Mouse (Mus musculus) G1E (cell line): ENCODE measurements around the gene Uqcr10. TPM values are rescaled to one million over a fixed set of nuclear protein-coding genes. Genes with fewer than 3 reads are reported as not detected.

Source experiments
- ATAC-seq: 2 replicates; pipeline ENCODE4 v1.8.0; 2016; ENCODE audit warnings: mild to moderate bottlenecking; ENCODE audit not compliant: insufficient number of reproducible peaks, poor library complexity, low FRiP score, severe bottlenecking; ENCODE audit errors: extremely low read depth
- DNase-seq: peaks from one replicate; pipeline ENCODE4 v3.0.0; 2012; ENCODE audit warnings: low spot score
- H3K27me3 ChIP-seq: 2 replicates; pipeline ENCODE4 v1.6.1; 2012; ENCODE audit warnings: mild to moderate bottlenecking, low read length, inconsistent platforms; ENCODE audit not compliant: insufficient read depth
- H3K36me3 ChIP-seq: replicated peaks from 2 replicates; pipeline ENCODE3; 2012; ENCODE audit warnings: mild to moderate bottlenecking, inconsistent platforms
- H3K4me1 ChIP-seq: 2 replicates; pipeline ENCODE4 v1.6.1; 2012; ENCODE audit warnings: low read depth, low read length, inconsistent platforms, mixed read lengths; ENCODE audit not compliant: insufficient read depth
- H3K4me3 ChIP-seq: 2 replicates; pipeline ENCODE4 v1.5.1; 2012; ENCODE audit warnings: low read depth, mild to moderate bottlenecking, inconsistent platforms, low read length, moderate library complexity, mixed read lengths
- H3K9me3 ChIP-seq: replicated peaks from 2 replicates; pipeline ENCODE4 v1.6.1; 2012; ENCODE audit warnings: inconsistent platforms
- CTCF ChIP-seq: IDR thresholded peaks from 2 replicates; pipeline ENCODE4 v1.5.1; 2012; ENCODE audit warnings: low read depth, low read length, inconsistent platforms, mixed read lengths
- GATA1 ChIP-seq: IDR thresholded peaks from 2 replicates; pipeline ENCODE4 v1.6.1; 2012; ENCODE audit warnings: borderline replicate concordance, low read length, inconsistent platforms, mixed read lengths
- GATA2 ChIP-seq: IDR thresholded peaks from 2 replicates; pipeline ENCODE4 v1.6.1; 2012; ENCODE audit warnings: low read depth, low read length, inconsistent platforms, borderline replicate concordance
- POLR2AphosphoS5 ChIP-seq: IDR thresholded peaks from 2 replicates; pipeline ENCODE4 v1.6.1; 2012; ENCODE audit warnings: low read depth, low read length, inconsistent platforms; ENCODE audit not compliant: insufficient replicate concordance
- TAL1 ChIP-seq: conservative IDR thresholded peaks from 2 replicates; pipeline ENCODE4 v1.6.1; 2012; ENCODE audit warnings: low read depth, low read length, inconsistent platforms, mixed read lengths
- polyA plus RNA-seq: library from polyadenylated mRNA; stranded (reverse); fragments of >175 nt; gene quantifications from 2 replicates; pipeline ENCODE4 v1.2.3, GENCODE M21; 2012
- total RNA-seq, 2 experiments: library from RNA; stranded (forward) in 1 of 2; stranded (reverse) in 1 of 2; fragments of 200-1000 nt in 1 of 2; fragments of >200 nt in 1 of 2; fragmentation: Nextera tagmentation in 1 of 2; gene quantifications; 2 replicates each; pipeline ENCODE4 v1.2.3; 2014 to 2017

Gene Uqcr10
- total and polyA plus RNA-seq, 3 experiments: 23.8 to 191 (median 142) TPM

GRCm38 (mm10) chr11:4688632-4689380, 15.3 kb downstream of the Uqcr10 start:
- peak; percentile 48; the same call in 1 of the 2 replicates for TF ChIP-seq TAL1
- TF ChIP-seq GATA1: no peak
- no peak for TF ChIP-seq CTCF
- Histone ChIP-seq H3K4me3 (no peak overlapping the region), H3K27me3 (peaks cover 19% of the 10 kb centered on the region), H3K36me3 (peaks cover 16% of the 10 kb centered on the region), H3K4me1 (peaks cover 10% of the 10 kb centered on the region), H3K9me3 (no peaks in the 10 kb centered on the region)
- ATAC-seq: peak; percentile 60; the same call in 1 of the 2 replicates
- no peak for DNase-seq

GRCm38 (mm10) chr11:4687874-4688273, 16.3 kb downstream of the Uqcr10 start:
- DNase-seq: no peak

DNA sequence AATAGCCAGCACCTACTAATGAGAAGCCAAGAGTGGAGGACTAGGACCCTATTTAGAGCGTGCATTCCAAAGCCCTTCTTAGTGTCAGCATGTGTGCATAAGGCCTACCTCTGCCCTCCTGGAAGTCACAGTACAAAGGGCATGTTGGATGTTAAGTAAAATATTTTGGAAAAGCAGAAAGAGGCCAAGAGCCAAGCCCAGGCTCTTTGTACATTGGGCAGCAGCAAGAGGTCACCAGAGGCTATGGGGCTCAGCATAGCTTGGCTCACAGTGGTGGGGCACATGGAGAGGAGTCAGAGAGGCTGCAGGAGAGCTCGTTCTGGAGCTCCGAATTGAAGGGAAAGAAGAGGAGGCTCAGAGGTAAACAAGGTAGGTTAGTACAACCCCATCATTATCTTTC, 17.1 kb downstream of the Uqcr10 start:
- Histone ChIP-seq H3K9me3 (no peaks in the 10 kb centered on the region), H3K27me3 (peaks cover 17% of the 10 kb centered on the region), H3K36me3 (peaks cover 33% of the 10 kb centered on the region), H3K4me1 (peaks cover 10% of the 10 kb centered on the region), H3K4me3 (no peak overlapping the region)
- DNase-seq (no peak), ATAC-seq (no peak)
- TF ChIP-seq GATA2 (no peak), GATA1 (no peak), CTCF (no peak), POLR2AphosphoS5 (no peak), TAL1 (no peak)

More at GRCm38 (mm10) chr11:4687874-4688273, 16.3 kb downstream of the Uqcr10 start:
- no peak overlapping the region for H3K4me3 ChIP-seq
- peaks cover 19% of the 10 kb centered on the region for H3K27me3 ChIP-seq
- TF ChIP-seq GATA1 (no peak), CTCF (no peak), POLR2AphosphoS5 (no peak), GATA2 (no peak), TAL1 (no peak)
- H3K36me3 ChIP-seq: peaks cover 25% of the 10 kb centered on the region
- ATAC-seq: no peak
- no peaks in the 10 kb centered on the region for H3K9me3 ChIP-seq
- H3K4me1 ChIP-seq: peaks cover 10% of the 10 kb centered on the region

DNA sequence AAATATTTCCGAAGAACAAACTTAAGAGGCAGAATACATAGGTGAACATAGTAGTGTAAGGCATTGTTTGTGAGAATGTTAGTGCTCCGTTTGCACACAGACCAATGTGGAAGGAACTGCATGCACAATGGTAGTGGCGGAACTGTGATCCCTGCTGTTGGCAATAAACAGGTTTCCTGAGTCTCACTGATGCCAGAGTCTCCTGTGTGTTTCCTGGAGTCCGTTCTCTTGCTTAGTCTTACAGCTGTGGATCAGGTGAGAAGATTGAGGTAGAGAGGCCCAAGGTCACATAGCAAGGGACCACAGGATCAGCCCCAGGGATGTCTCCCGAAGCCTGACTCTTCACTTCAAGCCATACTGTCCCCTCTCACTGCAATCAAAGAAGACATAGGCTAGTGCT, 18.6 kb downstream of the Uqcr10 start:
- no peak for ATAC-seq
- TF ChIP-seq TAL1: no peak
- no peak for TF ChIP-seq GATA2
- no peak for TF ChIP-seq POLR2AphosphoS5
- no peak for TF ChIP-seq CTCF
- TF ChIP-seq GATA1: no peak
- peaks cover 8% of the 10 kb centered on the region; the same call in 1 of the 2 replicates for H3K27me3 ChIP-seq
- H3K9me3 ChIP-seq: no peaks in the 10 kb centered on the region
- DNase-seq: no peak
- peaks cover 10% of the 10 kb centered on the region for H3K4me1 ChIP-seq
- no peak overlapping the region for H3K4me3 ChIP-seq
- H3K36me3 ChIP-seq: peaks cover 48% of the 10 kb centered on the region

DNA sequence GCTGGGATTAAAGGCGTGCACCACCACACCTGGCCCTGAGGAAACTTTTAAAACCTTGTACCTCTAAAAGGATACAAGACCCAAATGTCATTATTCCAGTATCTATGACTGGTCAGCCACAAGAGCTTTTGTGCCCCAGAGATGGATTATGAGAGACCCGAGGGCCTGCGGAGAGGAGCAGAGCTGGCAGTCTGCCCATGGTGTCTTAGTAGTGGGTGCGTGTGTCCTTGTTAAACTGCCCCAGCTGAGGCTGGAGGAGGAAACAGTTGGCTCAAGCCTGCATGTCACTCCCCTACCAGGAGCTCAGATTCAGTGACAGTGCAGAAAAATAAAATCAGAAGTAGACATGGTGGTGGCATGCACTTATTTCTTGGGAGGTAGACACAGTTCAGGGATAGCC, 19.1 kb downstream of the Uqcr10 start:
- Histone ChIP-seq H3K9me3 (no peaks in the 10 kb centered on the region), H3K4me3 (no peak overlapping the region), H3K36me3 (peaks cover 52% of the 10 kb centered on the region), H3K27me3 (0 out of 2 replicates have a peak, but pooled peaks cover 6% of the 10 kb centered on the region), H3K4me1 (peaks cover 10% of the 10 kb centered on the region)
- ATAC-seq (no peak), DNase-seq (no peak)
- TF ChIP-seq TAL1: no peak
- TF ChIP-seq POLR2AphosphoS5: no peak
- TF ChIP-seq GATA1: no peak
- TF ChIP-seq GATA2: no peak
- TF ChIP-seq CTCF: no peak

DNA sequence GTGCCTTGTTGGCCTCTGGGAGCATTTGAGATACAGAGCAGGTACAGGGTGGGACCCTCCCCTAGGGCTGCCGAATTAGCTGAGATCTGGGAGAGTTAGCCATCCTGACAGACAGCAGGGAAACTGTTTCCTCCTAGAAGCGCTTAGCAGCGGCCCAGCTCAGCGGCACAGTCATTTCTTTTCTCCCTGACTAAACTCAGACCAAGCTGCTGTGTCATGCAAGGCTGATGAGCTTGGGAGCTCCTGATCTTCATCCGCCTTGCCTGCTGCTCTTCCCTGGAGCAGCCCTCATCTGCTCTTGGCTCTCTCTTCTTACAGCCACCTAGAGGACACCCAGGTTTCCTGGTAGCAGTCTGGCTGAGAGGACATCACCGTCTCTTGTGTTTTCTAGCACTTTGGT, 20.0 kb downstream of the Uqcr10 start:
- no peak for ATAC-seq
- TF ChIP-seq POLR2AphosphoS5: no peak
- no peak for TF ChIP-seq TAL1
- no peak for TF ChIP-seq CTCF
- TF ChIP-seq GATA2: no peak
- TF ChIP-seq GATA1: no peak
- H3K4me3 ChIP-seq: no peak overlapping the region

More for the DNA sequence above, 20.0 kb downstream of the Uqcr10 start:
- Histone ChIP-seq H3K36me3 (peaks cover 61% of the 10 kb centered on the region), H3K9me3 (no peaks in the 10 kb centered on the region), H3K4me1 (peaks cover 5% of the 10 kb centered on the region), H3K27me3 (0 out of 2 replicates have a peak, but pooled peaks cover 2% of the 10 kb centered on the region)
- DNase-seq: no peak
